Mouse (Mus musculus): Measurements from ENCODE around the gene Ndrg2. TPM values are rescaled to one million over a fixed set of nuclear protein-coding genes. Genes with fewer than 3 reads are reported as not detected.

Gene Ndrg2
- total RNA-seq, 1 experiment = 5.7 TPM

DNA sequence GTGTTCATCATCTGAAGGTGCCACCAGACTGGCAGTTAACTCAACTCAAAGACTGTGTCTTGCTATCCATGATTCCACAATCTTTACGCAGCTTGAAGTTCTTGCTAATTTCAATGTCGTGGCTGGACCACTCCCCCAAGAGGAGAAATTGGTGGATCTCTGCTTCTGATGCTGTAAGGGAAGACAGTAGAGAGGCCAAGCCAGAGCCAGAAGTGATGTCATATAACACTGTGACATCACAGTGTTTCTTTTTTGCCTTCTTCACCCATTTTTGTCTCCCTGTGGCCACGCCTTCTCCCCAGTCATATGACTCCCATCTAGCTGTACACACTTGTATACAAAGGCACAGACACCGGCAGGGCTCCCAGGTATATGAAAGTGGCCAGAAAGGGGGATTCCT, 4.2 kb upstream of the Ndrg2 start, which contains the start of gene Tppp2:
Gene Tppp2, plus strand, starts transcription at position 301 of the 400 bp plus-strand sequence.
- Histone ChIP-seq H3K9me3 (ENCODE audit: control insufficient read depth, insufficient read depth, low read depth, low read length) (no peaks in the 10 kb centered on the region), H3K36me3 (ENCODE audit: control insufficient read depth, insufficient read depth, low read length, poor library complexity, severe bottlenecking) (no peaks in the 10 kb centered on the region), H3K9ac (ENCODE audit: insufficient read depth, low read depth, low read length, poor library complexity, severe bottlenecking) (no peak within 1 kb of the TSS), H3K27ac (ENCODE audit: insufficient read depth, low read depth, low read length, poor library complexity, severe bottlenecking) (no peak within 1 kb of the TSS), H3K4me1 (ENCODE audit: control insufficient read depth in 2 of 2, insufficient read depth in 2 of 2, low read length in 2 of 2, poor library complexity in 1 of 2) (peaks cover 0 to 6% of the 10 kb centered on the region in 2 experiments; a peak in 1 of 4 replicates), H3K4me3 (ENCODE audit: insufficient read depth in 1 of 2, low read depth in 1 of 2, low read length in 2 of 2, poor library complexity in 1 of 2, severe bottlenecking in 1 of 2) (no peak within 1 kb of the TSS)
- in situ Hi-C loops (cut with MboI; ENCODE audit: low sequenced_read_pairs in 2 of 2, unreplicated experiment in 2 of 2) = loop anchor here (25.0 kb wide), 2 partner anchors 94 to 419 kb away; partner anchors contain the start of genes Sall2 (in 1 of the 2), Tmem253 (in 1 of the 2) and Zfp219 (in 1 of the 2)
- TF ChIP-seq ZC3H11A (IDR thresholded peaks at IDR 0.05; ENCODE audit: borderline replicate concordance, low read depth, low read length) = no peak
- TF ChIP-seq HCFC1 (IDR thresholded peaks at IDR 0.05; ENCODE audit: borderline replicate concordance, insufficient read depth, low read length) = no peak
- no peak for TF ChIP-seq MAFK (IDR thresholded peaks at IDR 0.05; ENCODE audit: insufficient read depth, low read depth, low read length)
- TF ChIP-seq ZNF384 (IDR thresholded peaks at IDR 0.05; ENCODE audit: low read depth, low read length) = no peak
- no peak for TF ChIP-seq CHD2 (IDR thresholded peaks at IDR 0.05; ENCODE audit: low read depth, low read length)
- DNase-seq (ENCODE audit: low read depth, low spot score) = no peak

DNA sequence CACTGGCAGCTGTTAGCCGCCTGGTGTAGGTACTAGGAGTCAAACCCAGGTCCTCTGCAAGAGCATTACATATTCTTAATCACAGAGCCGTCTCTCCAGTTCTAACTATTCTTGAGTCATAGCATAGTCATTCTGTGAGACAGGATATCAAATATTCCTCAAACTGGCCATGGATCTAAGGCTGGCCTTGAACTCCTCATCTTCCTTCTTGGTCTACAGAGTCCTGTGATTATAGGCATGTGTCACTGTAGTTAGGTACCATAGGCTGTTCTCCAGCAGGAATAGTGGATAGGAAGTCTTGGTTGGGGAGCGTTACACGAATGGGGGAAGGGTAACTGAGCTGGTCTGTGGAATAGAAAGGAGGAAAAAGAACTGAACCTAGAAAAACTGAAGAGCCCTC, 2.6 kb upstream of the Ndrg2 start:
- in situ Hi-C loops (cut with MboI; ENCODE audit: low sequenced_read_pairs in 2 of 2, unreplicated experiment in 2 of 2) = loop anchor here (25.0 kb wide), 2 partner anchors 96 to 421 kb away; partner anchors contain the start of genes Sall2 (in 1 of the 2), Tmem253 (in 1 of the 2) and Zfp219 (in 1 of the 2)
- DNase-seq (ENCODE audit: low read depth, low spot score) = no peak

DNA sequence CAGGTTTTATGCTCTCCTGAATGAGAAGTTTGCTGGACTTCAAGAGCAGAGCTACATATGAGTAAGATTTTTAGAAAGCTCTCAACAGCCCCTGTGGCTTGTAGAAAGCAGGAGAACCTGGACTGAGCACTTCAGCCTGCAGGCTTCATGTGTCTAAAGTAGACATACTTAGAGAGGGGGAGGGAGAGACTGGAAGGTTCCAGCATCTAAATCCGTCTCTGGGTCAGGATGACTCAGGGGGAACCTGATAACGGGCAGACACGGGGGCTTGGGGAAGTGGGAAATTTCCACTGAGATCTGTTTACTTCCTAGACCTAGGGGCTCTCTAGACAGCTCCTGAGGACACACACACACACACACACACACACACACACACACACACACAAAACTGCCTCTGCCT, 1.1 kb upstream of the Ndrg2 start:
- H3K27ac ChIP-seq (ENCODE audit: insufficient read depth, low read depth, low read length, poor library complexity, severe bottlenecking) = no peak overlapping the region
- in situ Hi-C loops (cut with MboI; ENCODE audit: low sequenced_read_pairs in 2 of 2, unreplicated experiment in 2 of 2) = loop anchor here (25.0 kb wide), 2 partner anchors 97 to 422 kb away; partner anchors contain the start of genes Sall2 (in 1 of the 2), Tmem253 (in 1 of the 2) and Zfp219 (in 1 of the 2)

More for the DNA sequence above, 2.6 kb upstream of the Ndrg2 start:
- Histone ChIP-seq H3K27ac (ENCODE audit: insufficient read depth, low read depth, low read length, poor library complexity, severe bottlenecking) (no peak overlapping the region), H3K9me3 (ENCODE audit: control insufficient read depth, insufficient read depth, low read depth, low read length) (no peaks in the 10 kb centered on the region), H3K9ac (ENCODE audit: insufficient read depth, low read depth, low read length, poor library complexity, severe bottlenecking) (no peak overlapping the region), H3K36me3 (ENCODE audit: control insufficient read depth, insufficient read depth, low read length, poor library complexity, severe bottlenecking) (no peaks in the 10 kb centered on the region), H3K4me1 (ENCODE audit: control insufficient read depth in 2 of 2, insufficient read depth in 2 of 2, low read length in 2 of 2, poor library complexity in 1 of 2) (peaks cover 2 to 10% of the 10 kb centered on the region in 2 experiments; a peak in 1 of 4 replicates), H3K4me3 (ENCODE audit: insufficient read depth in 1 of 2, low read depth in 1 of 2, low read length in 2 of 2, poor library complexity in 1 of 2, severe bottlenecking in 1 of 2) (no peak overlapping the region)
- no peak for TF ChIP-seq ZNF384 (IDR thresholded peaks at IDR 0.05; ENCODE audit: low read depth, low read length)
- no peak for TF ChIP-seq ZC3H11A (IDR thresholded peaks at IDR 0.05; ENCODE audit: borderline replicate concordance, low read depth, low read length)
- TF ChIP-seq HCFC1 (IDR thresholded peaks at IDR 0.05; ENCODE audit: borderline replicate concordance, insufficient read depth, low read length) = no peak
- no peak for TF ChIP-seq CHD2 (IDR thresholded peaks at IDR 0.05; ENCODE audit: low read depth, low read length)
- no peak for TF ChIP-seq MAFK (IDR thresholded peaks at IDR 0.05; ENCODE audit: insufficient read depth, low read depth, low read length)

DNA sequence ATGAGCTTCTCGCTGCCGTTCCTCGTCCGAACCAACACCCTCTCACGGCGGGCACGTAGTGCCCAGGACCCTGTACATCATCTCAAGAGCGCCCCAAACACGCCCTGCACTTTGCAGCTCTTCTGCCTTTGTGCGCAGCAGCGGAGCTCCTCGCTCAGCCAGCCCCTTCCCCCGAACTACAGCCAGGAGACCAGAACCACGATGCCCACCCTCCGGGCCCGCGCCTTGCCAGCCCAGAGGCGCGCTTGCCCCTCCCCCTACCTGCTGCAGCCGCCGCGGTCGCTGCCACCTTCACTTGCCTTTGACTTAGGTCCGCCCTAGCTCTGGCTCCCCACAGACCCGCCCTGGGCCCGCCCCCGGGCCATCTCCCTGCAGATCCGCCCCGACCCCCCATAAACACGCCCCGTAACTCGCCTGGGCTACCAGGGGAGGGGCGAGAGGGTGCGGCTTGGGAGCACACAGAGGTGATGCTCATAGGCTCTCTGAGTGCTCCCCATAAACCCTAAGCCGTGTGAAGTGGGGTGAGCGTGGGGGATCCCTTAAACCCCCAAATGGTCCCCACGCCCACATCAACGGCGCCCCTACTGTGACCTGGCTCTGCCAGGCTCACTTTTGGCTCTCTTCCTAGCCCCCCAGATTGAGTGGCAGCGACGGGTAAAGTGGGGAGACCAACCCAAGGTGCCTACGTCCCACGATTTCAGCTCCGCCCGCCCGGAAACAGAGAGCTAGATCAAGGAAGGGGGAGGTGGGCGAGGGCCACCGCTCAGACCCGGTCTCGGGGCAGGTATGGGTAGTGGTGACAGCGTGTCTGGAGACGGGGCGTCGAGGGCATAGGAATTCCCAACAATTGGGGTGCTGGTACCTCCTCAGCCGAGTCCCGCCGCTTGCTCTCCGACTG, 647 bp downstream of the Ndrg2 start:
- H3K27ac ChIP-seq (ENCODE audit: insufficient read depth, low read depth, low read length, poor library complexity, severe bottlenecking) = no peak overlapping the region
- in situ Hi-C loops (cut with MboI; ENCODE audit: low sequenced_read_pairs in 2 of 2, unreplicated experiment in 2 of 2) = loop anchor here (25.0 kb wide), 2 partner anchors 99 to 424 kb away; partner anchors contain the start of genes Sall2 (in 1 of the 2), Tmem253 (in 1 of the 2) and Zfp219 (in 1 of the 2)
- H3K4me1 ChIP-seq (ENCODE audit: control insufficient read depth in 2 of 2, insufficient read depth in 2 of 2, low read length in 2 of 2, poor library complexity in 1 of 2) = peaks cover 2 to 14% of the 10 kb centered on the region in 2 experiments; a peak in 2 of 4 replicates
- peak overlapping the region; percentile 57 for H3K9ac ChIP-seq (ENCODE audit: insufficient read depth, low read depth, low read length, poor library complexity, severe bottlenecking)
- peak; percentile 69 for DNase-seq (ENCODE audit: low read depth, low spot score)
- TF ChIP-seq ZC3H11A (IDR thresholded peaks at IDR 0.05; ENCODE audit: borderline replicate concordance, low read depth, low read length) (no peak), CHD2 (IDR thresholded peaks at IDR 0.05; ENCODE audit: low read depth, low read length) (no peak), HCFC1 (IDR thresholded peaks at IDR 0.05; ENCODE audit: borderline replicate concordance, insufficient read depth, low read length) (no peak), ZNF384 (IDR thresholded peaks at IDR 0.05; ENCODE audit: low read depth, low read length) (no peak), MAFK (IDR thresholded peaks at IDR 0.05; ENCODE audit: insufficient read depth, low read depth, low read length) (no peak)
- peak overlapping the region; percentile 67 to 77 for H3K4me3 ChIP-seq (ENCODE audit: insufficient read depth in 1 of 2, low read depth in 1 of 2, low read length in 2 of 2, poor library complexity in 1 of 2, severe bottlenecking in 1 of 2)
- no peaks in the 10 kb centered on the region for H3K9me3 ChIP-seq (ENCODE audit: control insufficient read depth, insufficient read depth, low read depth, low read length)
- H3K36me3 ChIP-seq (ENCODE audit: control insufficient read depth, insufficient read depth, low read length, poor library complexity, severe bottlenecking) = peaks cover 4% of the 10 kb centered on the region; the same call in 1 of the 2 replicates

More for the DNA sequence above, 1.1 kb upstream of the Ndrg2 start:
- DNase-seq (ENCODE audit: low read depth, low spot score) = no peak
- peaks cover 1% of the 10 kb centered on the region; the same call in 1 of the 2 replicates for H3K36me3 ChIP-seq (ENCODE audit: control insufficient read depth, insufficient read depth, low read length, poor library complexity, severe bottlenecking)
- peaks cover 2 to 14% of the 10 kb centered on the region in 2 experiments; a peak in 2 of 4 replicates for H3K4me1 ChIP-seq (ENCODE audit: control insufficient read depth in 2 of 2, insufficient read depth in 2 of 2, low read length in 2 of 2, poor library complexity in 1 of 2)
- H3K9ac ChIP-seq (ENCODE audit: insufficient read depth, low read depth, low read length, poor library complexity, severe bottlenecking) = no peak overlapping the region
- H3K4me3 ChIP-seq (ENCODE audit: insufficient read depth in 1 of 2, low read depth in 1 of 2, low read length in 2 of 2, poor library complexity in 1 of 2, severe bottlenecking in 1 of 2) = no peak overlapping the region
- no peaks in the 10 kb centered on the region for H3K9me3 ChIP-seq (ENCODE audit: control insufficient read depth, insufficient read depth, low read depth, low read length)
- TF ChIP-seq CHD2 (IDR thresholded peaks at IDR 0.05; ENCODE audit: low read depth, low read length) (no peak), MAFK (IDR thresholded peaks at IDR 0.05; ENCODE audit: insufficient read depth, low read depth, low read length) (no peak), ZNF384 (IDR thresholded peaks at IDR 0.05; ENCODE audit: low read depth, low read length) (no peak), ZC3H11A (IDR thresholded peaks at IDR 0.05; ENCODE audit: borderline replicate concordance, low read depth, low read length) (no peak), HCFC1 (IDR thresholded peaks at IDR 0.05; ENCODE audit: borderline replicate concordance, insufficient read depth, low read length) (no peak)
